Mouse (Mus musculus) forebrain, embryonic 14.5 days (tissue): ENCODE data around the gene Fer. TPM values are rescaled to one million over a fixed set of nuclear protein-coding genes. Genes with fewer than 3 reads are reported as not detected.
A peak's percentile ranks its signal among the peaks of the same experiment; 100 is the strongest.

Experiments used
- ATAC-seq: fragments of 200-750 bp; cut with Nextera tagmentation; 2 replicates; pipeline ENCODE4 v1.8.0; 2017; ENCODE audit warnings: mild to moderate bottlenecking, moderate library complexity
- DNase-seq: peaks from one replicate; pipeline ENCODE4 v3.0.0-alpha.2; 2015; ENCODE audit warnings: low spot score
- H3K27ac ChIP-seq: fragments of 300-500 bp; sonication (generic); 2 replicates; pipeline ENCODE4 v1.5.1; 2014; ENCODE audit warnings: low read depth, mild to moderate bottlenecking, control low read depth, low read length, moderate library complexity
- H3K27me3 ChIP-seq: fragments of 300-500 bp; sonication (generic); replicated peaks from 2 replicates; pipeline ENCODE4 v1.6.1; 2014; ENCODE audit warnings: low read length, control low read depth, mixed read lengths; ENCODE audit not compliant: control insufficient read depth, insufficient read depth
- H3K36me3 ChIP-seq: fragments of 300-500 bp; sonication (generic); 2 replicates; pipeline ENCODE4 v1.6.1; 2014; ENCODE audit warnings: low read length, control low read depth; ENCODE audit not compliant: control insufficient read depth, insufficient read depth
- H3K4me1 ChIP-seq: fragments of 300-500 bp; sonication (generic); 2 replicates; pipeline ENCODE4 v1.6.1; 2014; ENCODE audit warnings: antibody characterized with exemption, low read length, control low read depth; ENCODE audit not compliant: control insufficient read depth, insufficient read depth
- H3K4me2 ChIP-seq: fragments of 300-500 bp; sonication (generic); 2 replicates; pipeline ENCODE4 v1.6.1; 2014; ENCODE audit warnings: mild to moderate bottlenecking, control low read depth, low read length
- H3K4me3 ChIP-seq: fragments of 300-500 bp; sonication (generic); 2 replicates; pipeline ENCODE4 v1.5.1; 2014; ENCODE audit warnings: low read depth, low read length, control low read depth
- H3K9ac ChIP-seq: fragments of 300-500 bp; sonication (generic); 2 replicates; pipeline ENCODE4 v1.6.1; 2014; ENCODE audit warnings: mild to moderate bottlenecking, low read length, control low read depth, moderate library complexity
- H3K9me3 ChIP-seq: fragments of 300-500 bp; sonication (generic); replicated peaks from 2 replicates; pipeline ENCODE4 v1.6.1; 2016; ENCODE audit warnings: low read length, control low read depth, mixed read lengths; ENCODE audit not compliant: control insufficient read depth
- WGBS: fragments of 180-500 bp; shearing (Covaris S2); extraction: QIAGEN DNeasy Blood & Tissue Kit; methylation state at CpG from one replicate; pipeline ENCODE4 v1.1.7; 2014; 5-methylcytosine and 5-hydroxymethylcytosine counted together
- polyA plus RNA-seq: library from polyadenylated mRNA; unstranded; fragments of >200 nt; fragmentation: Nextera tagmentation; extraction: Ambion mirVana; gene quantifications from 2 replicates; pipeline ENCODE4 v1.2.1, GENCODE M21; 2014

The Fer gene
- polyA plus RNA-seq, 1 experiment from 2014 or later, result 31.8 TPM

DNA sequence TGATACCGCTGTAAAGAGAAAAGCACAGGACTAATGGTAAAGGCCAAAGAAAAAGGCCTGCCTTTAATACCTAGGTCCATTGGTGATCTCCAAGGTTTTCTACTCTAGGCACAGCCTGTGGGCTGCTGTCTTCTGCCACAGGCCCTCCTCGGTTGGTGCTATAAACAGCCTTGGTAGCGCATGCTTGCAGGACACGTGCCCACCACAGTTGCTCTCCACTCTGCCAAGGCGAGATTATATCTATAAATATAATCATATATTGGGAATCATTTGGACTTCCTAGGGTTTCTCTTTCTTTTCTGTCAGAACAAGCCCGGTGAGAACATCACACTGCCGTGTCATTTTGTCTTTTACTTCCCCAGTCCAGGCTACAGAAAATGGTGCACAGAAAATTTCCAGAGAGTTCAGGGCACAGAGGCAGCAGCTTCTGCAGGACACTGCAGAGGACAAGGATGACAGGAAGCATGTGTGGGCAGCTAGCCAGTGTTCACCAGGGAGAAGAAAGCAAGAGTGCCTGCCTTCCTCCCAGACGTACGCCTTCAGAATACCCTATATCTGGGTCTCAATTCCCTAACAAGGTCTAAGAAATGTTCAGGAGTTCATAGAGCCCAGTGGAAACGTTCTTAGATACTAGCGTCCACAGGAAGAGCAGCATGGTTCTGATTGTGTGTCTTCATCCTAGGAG, 276.5 kb downstream of the Fer start:
- Histone ChIP-seq H3K36me3 (peaks cover 10% of the 10 kb centered on the region; the same call in 1 of the 2 replicates), H3K27me3 (no peaks in the 10 kb centered on the region), H3K9me3 (no peaks in the 10 kb centered on the region), H3K4me2 (no peak overlapping the region), H3K27ac (no peak overlapping the region), H3K9ac (no peak overlapping the region), H3K4me3 (no peak overlapping the region), H3K4me1 (no peaks in the 10 kb centered on the region)
- ATAC-seq (no peak), DNase-seq (no peak)
- WGBS, result 96% methylated on average over 11 of the region's 11 CpGs

GRCm38 (mm10) chr17:64140063-64140850, 277.4 kb downstream of the Fer start:
- Histone ChIP-seq H3K36me3 (peaks cover 10% of the 10 kb centered on the region; the same call in 1 of the 2 replicates), H3K4me3 (no peak overlapping the region), H3K4me1 (no peaks in the 10 kb centered on the region), H3K27me3 (no peaks in the 10 kb centered on the region), H3K27ac (no peak overlapping the region), H3K4me2 (no peak overlapping the region), H3K9me3 (no peaks in the 10 kb centered on the region), H3K9ac (no peak overlapping the region)
- DNase-seq (peak; percentile 20), ATAC-seq (peak; percentile 40; the same call in 1 of the 2 replicates)
- WGBS, result 85% methylated on average over 18 of the region's 18 CpGs

DNA sequence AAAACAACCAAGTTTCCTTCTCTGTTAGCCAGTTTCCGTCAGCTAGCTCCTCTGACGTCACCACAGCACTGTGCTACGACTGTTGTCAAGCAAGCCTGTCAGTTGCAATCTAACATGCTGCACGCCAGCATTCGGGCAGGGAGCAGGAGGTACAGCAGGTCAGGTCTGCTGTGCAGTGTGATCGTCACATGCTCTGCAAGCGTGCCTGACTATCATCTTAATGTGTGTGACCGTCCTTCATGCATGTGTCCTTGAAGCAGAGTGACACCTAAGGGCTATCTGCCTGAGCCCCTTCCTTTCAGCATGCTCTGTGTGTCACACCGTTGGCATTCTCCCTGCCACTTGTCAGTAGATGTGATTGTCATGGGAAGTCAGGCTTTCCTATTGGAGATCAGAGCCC, 279.0 kb downstream of the Fer start:
- WGBS, result 86% methylated on average over 9 of the region's 9 CpGs
- H3K27ac ChIP-seq, result 0 out of 2 replicates have a peak overlapping the region, but pooled peaks have one; percentile 24
- H3K4me3 ChIP-seq, result no peak overlapping the region
- H3K4me2 ChIP-seq, result no peak overlapping the region
- DNase-seq, result no peak
- no peak overlapping the region for H3K9ac ChIP-seq
- H3K27me3 ChIP-seq, result no peaks in the 10 kb centered on the region
- ATAC-seq, result no peak
- H3K9me3 ChIP-seq, result no peaks in the 10 kb centered on the region
- peaks cover 10% of the 10 kb centered on the region; the same call in 1 of the 2 replicates for H3K36me3 ChIP-seq
- H3K4me1 ChIP-seq, result peaks cover 2% of the 10 kb centered on the region; the same call in 1 of the 2 replicates

DNA sequence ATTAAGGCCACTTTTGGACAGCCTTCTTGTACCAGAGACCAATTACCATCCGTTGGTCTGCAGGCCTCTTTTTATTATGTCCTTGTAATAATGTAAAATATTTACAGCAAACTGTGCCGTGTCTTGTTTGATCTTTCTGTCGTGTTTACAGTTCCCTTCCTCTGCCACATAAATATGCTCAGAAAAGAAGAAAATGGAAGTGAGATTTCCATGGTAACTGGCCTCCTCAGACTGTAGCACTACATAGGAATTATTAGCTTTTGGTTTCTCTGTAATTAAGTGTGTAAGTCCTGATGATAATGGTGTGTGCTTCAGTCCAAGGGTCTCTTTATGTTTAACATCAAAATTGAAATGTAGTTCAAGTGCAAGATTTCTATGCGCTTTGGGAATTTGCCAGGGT, 283.5 kb downstream of the Fer start:
- H3K4me1 ChIP-seq, result peaks cover 2% of the 10 kb centered on the region; the same call in 1 of the 2 replicates
- peak; percentile 7 for DNase-seq
- H3K36me3 ChIP-seq, result no peaks in the 10 kb centered on the region
- no peaks in the 10 kb centered on the region for H3K27me3 ChIP-seq
- no peak overlapping the region for H3K27ac ChIP-seq
- WGBS, result 62% methylated on average over 4 of the region's 4 CpGs
- H3K4me2 ChIP-seq, result no peak overlapping the region
- no peaks in the 10 kb centered on the region for H3K9me3 ChIP-seq
- no peak overlapping the region for H3K9ac ChIP-seq
- no peak for ATAC-seq
- no peak overlapping the region for H3K4me3 ChIP-seq

DNA sequence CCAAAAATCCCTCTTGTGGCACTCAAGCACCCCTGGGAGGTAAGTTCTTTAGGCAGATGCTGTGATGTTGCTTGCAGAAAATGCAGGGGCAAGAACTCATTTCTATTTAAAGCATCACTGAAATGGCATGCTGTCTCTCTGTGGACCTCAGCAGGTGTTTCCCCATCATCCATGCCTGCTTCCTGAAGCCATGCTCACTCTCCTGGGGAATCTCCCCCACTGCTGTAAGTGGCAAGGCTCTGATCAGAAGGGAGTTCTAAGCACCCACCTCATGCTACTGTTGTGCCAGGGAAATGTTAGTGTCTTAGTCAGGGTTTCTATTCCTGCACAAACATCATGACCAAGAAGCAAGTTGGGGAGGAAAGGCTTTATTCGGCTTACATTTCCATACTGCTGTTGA, 287.9 kb downstream of the Fer start:
- H3K4me2 ChIP-seq, result no peak overlapping the region
- ATAC-seq (no peak), DNase-seq (no peak)
- no peaks in the 10 kb centered on the region for H3K27me3 ChIP-seq
- H3K9me3 ChIP-seq, result no peaks in the 10 kb centered on the region
- H3K4me3 ChIP-seq, result no peak overlapping the region
- H3K27ac ChIP-seq, result no peak overlapping the region
- no peaks in the 10 kb centered on the region for H3K36me3 ChIP-seq
- WGBS, result 100% methylated on average over 1 of the region's 1 CpGs
- no peak overlapping the region for H3K9ac ChIP-seq
- H3K4me1 ChIP-seq, result peaks cover 2% of the 10 kb centered on the region; the same call in 1 of the 2 replicates

GRCm38 (mm10) chr17:64167731-64168130, 304.9 kb downstream of the Fer start:
- Histone ChIP-seq H3K36me3 (no peaks in the 10 kb centered on the region), H3K4me1 (no peaks in the 10 kb centered on the region), H3K9ac (no peak overlapping the region), H3K4me2 (no peak overlapping the region), H3K4me3 (no peak overlapping the region), H3K9me3 (peaks cover 5% of the 10 kb centered on the region; the same call in 1 of the 2 replicates), H3K27ac (no peak overlapping the region), H3K27me3 (no peaks in the 10 kb centered on the region)
- ATAC-seq (no peak), DNase-seq (no peak)
- 90% methylated on average over 5 of the region's 5 CpGs for WGBS

GRCm38 (mm10) chr17:64170019-64170418, 307.2 kb downstream of the Fer start:
- H3K27ac ChIP-seq, result no peak overlapping the region
- H3K27me3 ChIP-seq, result no peaks in the 10 kb centered on the region
- H3K9me3 ChIP-seq, result peaks cover 5% of the 10 kb centered on the region; the same call in 1 of the 2 replicates
- WGBS, result 92% methylated on average over 5 of the region's 5 CpGs
- DNase-seq (no peak), ATAC-seq (no peak)
- no peaks in the 10 kb centered on the region for H3K4me1 ChIP-seq
- no peaks in the 10 kb centered on the region for H3K36me3 ChIP-seq
- no peak overlapping the region for H3K9ac ChIP-seq
- no peak overlapping the region for H3K4me2 ChIP-seq
- H3K4me3 ChIP-seq, result no peak overlapping the region

DNA sequence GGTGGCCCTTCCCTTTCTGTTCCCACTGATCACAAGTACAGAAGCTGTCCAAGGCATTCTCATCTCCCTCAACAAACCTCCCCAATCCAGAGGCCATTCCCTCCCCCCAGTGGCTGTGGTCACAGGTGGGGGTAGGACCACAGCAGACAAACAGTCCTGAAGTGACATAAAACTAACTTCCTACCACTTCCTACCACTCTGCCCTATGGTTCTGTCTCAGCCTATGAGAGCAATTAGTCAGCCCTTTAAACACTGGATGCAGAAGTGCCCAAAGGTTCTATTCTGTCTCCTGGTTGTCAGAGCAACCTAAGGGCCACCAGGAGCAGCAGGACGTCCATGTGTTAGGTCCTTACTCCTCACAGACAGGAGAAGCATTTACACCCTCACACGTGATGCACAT, 309.6 kb downstream of the Fer start:
- no peak for ATAC-seq
- H3K4me1 ChIP-seq, result no peaks in the 10 kb centered on the region
- no peak overlapping the region for H3K4me2 ChIP-seq

DNA sequence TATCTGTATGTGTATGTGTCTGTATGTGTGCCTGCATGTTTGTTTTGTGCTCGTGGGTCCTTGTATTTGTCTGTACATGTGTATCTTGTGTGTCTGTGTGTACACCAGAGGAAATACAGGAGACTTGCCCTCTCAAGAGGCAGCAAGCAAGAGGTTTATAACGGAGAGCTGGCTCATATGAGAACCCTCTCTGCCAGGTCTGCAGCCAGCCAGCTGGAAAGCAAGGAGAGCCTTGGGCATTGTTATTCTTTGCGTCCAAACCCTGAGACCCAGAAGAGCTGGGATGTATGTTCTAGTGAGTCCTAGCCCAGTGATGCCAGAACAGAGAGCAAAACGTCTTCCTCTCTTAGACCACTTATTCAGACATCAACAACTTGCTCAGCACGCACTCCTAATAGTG, 317.7 kb downstream of the Fer start:
- Histone ChIP-seq H3K9ac (no peak overlapping the region), H3K27ac (no peak overlapping the region), H3K36me3 (no peaks in the 10 kb centered on the region), H3K9me3 (no peaks in the 10 kb centered on the region), H3K4me1 (no peaks in the 10 kb centered on the region; the same call in 1 of the 2 replicates), H3K27me3 (no peaks in the 10 kb centered on the region), H3K4me2 (no peak overlapping the region), H3K4me3 (no peak overlapping the region)
- no peak for ATAC-seq
- no peak for DNase-seq
- WGBS, result 81% methylated on average over 5 of the region's 5 CpGs

More for the DNA sequence above, 309.6 kb downstream of the Fer start:
- no peaks in the 10 kb centered on the region for H3K36me3 ChIP-seq
- no peak overlapping the region for H3K4me3 ChIP-seq
- H3K9ac ChIP-seq, result no peak overlapping the region
- DNase-seq, result no peak
- no peak overlapping the region for H3K27ac ChIP-seq
- H3K9me3 ChIP-seq, result 0 out of 2 replicates have a peak, but pooled peaks cover under 1% of the 10 kb centered on the region
- 71% methylated on average over 2 of the region's 2 CpGs for WGBS
- no peaks in the 10 kb centered on the region for H3K27me3 ChIP-seq
